Mouse (Mus musculus): Measurements from ENCODE around the gene Sult6b2.

DNA sequence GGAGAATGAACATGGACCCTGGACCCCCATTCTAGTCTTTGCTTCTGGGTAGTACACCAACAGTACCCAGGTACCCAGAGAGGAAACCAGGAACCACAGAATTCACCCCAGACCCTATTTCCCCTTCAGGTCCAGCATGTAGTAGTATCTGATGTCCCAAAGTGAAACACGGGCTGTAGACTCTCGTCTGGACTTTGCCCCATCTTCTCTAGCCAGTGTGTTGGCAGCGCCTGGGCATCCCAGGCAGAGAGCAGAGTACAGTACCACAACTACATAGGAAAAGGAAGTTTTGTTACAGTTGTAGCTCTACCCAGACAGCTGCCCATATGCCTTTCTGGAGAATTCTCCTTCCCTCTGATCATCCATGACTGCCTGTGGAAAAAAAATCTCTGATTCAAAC, 25.9 kb upstream of the Sult6b2 start:
- TF ChIP-seq CTCF (IDR thresholded peaks at IDR 0.05; ENCODE audit: low read depth, low read length) (no peak), POLR2A (IDR thresholded peaks at IDR 0.05; ENCODE audit: borderline replicate concordance, low read depth, low read length) (no peak)

All from bone marrow macrophage, adult 2 months (primary cell).